Mouse (Mus musculus) neural tube, embryonic 13.5 days (tissue): ENCODE results near the gene Gm43638. TPM values are rescaled to one million over a fixed set of nuclear protein-coding genes. Genes with fewer than 3 reads are reported as not detected.
"Not testable (repeated sequence)": the region's sequence is repeated elsewhere in the genome, so short reads cannot be mapped to it uniquely, and the experiment has no call there.

Experiments used
- ATAC-seq: fragments of 200-750 bp; cut with Nextera tagmentation; 2 replicates; pipeline ENCODE4 v1.8.0; 2017; ENCODE audit warnings: low read depth, mild to moderate bottlenecking, moderate TSS enrichment, moderate library complexity
- H3K27ac ChIP-seq: fragments of 300-500 bp; sonication (generic); replicated peaks from 2 replicates; pipeline ENCODE4 v1.5.1; 2015; ENCODE audit warnings: moderate library complexity, mild to moderate bottlenecking, inconsistent platforms
- H3K27me3 ChIP-seq: fragments of 300-500 bp; sonication (generic); 2 replicates; pipeline ENCODE4 v1.6.1; 2015; ENCODE audit warnings: mild to moderate bottlenecking, inconsistent platforms
- H3K36me3 ChIP-seq: fragments of 300-500 bp; sonication (generic); 2 replicates; pipeline ENCODE4 v1.6.1; 2015; ENCODE audit warnings: mild to moderate bottlenecking, inconsistent platforms
- H3K4me1 ChIP-seq: fragments of 300-500 bp; sonication (generic); replicated peaks from 2 replicates; pipeline ENCODE4 v1.6.1; 2015; ENCODE audit warnings: inconsistent platforms
- H3K4me2 ChIP-seq: fragments of 300-500 bp; sonication (generic); 2 replicates; pipeline ENCODE4 v1.6.1; 2015; ENCODE audit warnings: inconsistent platforms, mild to moderate bottlenecking, moderate library complexity
- H3K4me3 ChIP-seq: fragments of 300-500 bp; sonication (generic); 2 replicates; pipeline ENCODE4 v1.5.1; 2015; ENCODE audit warnings: mild to moderate bottlenecking, inconsistent platforms
- H3K9ac ChIP-seq: fragments of 300-500 bp; sonication (generic); 2 replicates; pipeline ENCODE4 v1.6.1; 2015; ENCODE audit warnings: moderate library complexity, mild to moderate bottlenecking, inconsistent platforms
- H3K9me3 ChIP-seq: fragments of 300-500 bp; sonication (generic); 2 replicates; pipeline ENCODE4 v1.6.1; 2016; ENCODE audit warnings: inconsistent platforms
- WGBS: fragments of 180-500 bp; shearing (Covaris S2); methylation state at CpG from one replicate; pipeline ENCODE4 v1.1.7; 2015; 5-methylcytosine and 5-hydroxymethylcytosine counted together
- polyA plus RNA-seq: library from polyadenylated mRNA; unstranded; fragments of >200 nt; fragmentation: Nextera tagmentation; extraction: Ambion mirVana; gene quantifications from 2 replicates; pipeline ENCODE4 v1.2.1, GENCODE M21; 2015

Gm43638 gene
- not detected in 2 replicates for polyA plus RNA-seq

- 94% methylated on average over 1 of the region's 1 CpGs for WGBS
- H3K9ac ChIP-seq, H3K9me3 ChIP-seq, H3K36me3 ChIP-seq, H3K27ac ChIP-seq, H3K27me3 ChIP-seq, H3K4me2 ChIP-seq, ATAC-seq, H3K4me1 ChIP-seq, H3K4me3 ChIP-seq: not testable (repeated sequence)
These were observed at the start of gene Gm43638 for GRCm38 (mm10) chr5:87486706-87487105. TSS of gene Gm43638 (minus strand) at chr5:87486806.

GRCm38 (mm10) chr5:87535994-87536644 is 49.5 kb upstream of the Gm43638 start:
- Histone ChIP-seq H3K27me3 (no peaks in the 10 kb centered on the region), H3K27ac (no peak overlapping the region), H3K36me3 (no peaks in the 10 kb centered on the region), H3K4me2 (no peak overlapping the region), H3K4me1 (no peaks in the 10 kb centered on the region), H3K9ac (no peak overlapping the region), H3K9me3 (no peaks in the 10 kb centered on the region), H3K4me3 (no peak overlapping the region)
- no peak for ATAC-seq
- 81% methylated on average over 4 of the region's 4 CpGs for WGBS

GRCm38 (mm10) chr5:87532288-87532687 is 45.7 kb upstream of the Gm43638 start:
- Histone ChIP-seq H3K4me3 (no peak overlapping the region), H3K36me3 (no peaks in the 10 kb centered on the region), H3K27ac (no peak overlapping the region), H3K4me1 (no peaks in the 10 kb centered on the region), H3K9me3 (no peaks in the 10 kb centered on the region), H3K27me3 (no peaks in the 10 kb centered on the region), H3K9ac (no peak overlapping the region), H3K4me2 (no peak overlapping the region)
- WGBS: 76% methylated on average over 2 of the region's 2 CpGs
- ATAC-seq: no peak

- not testable (repeated sequence) for H3K4me1 ChIP-seq, H3K4me2 ChIP-seq, H3K9me3 ChIP-seq, H3K27ac ChIP-seq, ATAC-seq, H3K36me3 ChIP-seq, H3K9ac ChIP-seq, H3K4me3 ChIP-seq, H3K27me3 ChIP-seq
- 91% methylated on average over 2 of the region's 2 CpGs for WGBS
These were observed 37.0 kb upstream of the Gm43638 start for GRCm38 (mm10) chr5:87523561-87523960.

GRCm38 (mm10) chr5:87505776-87506458 is 19.3 kb upstream of the Gm43638 start:
- ATAC-seq: no peak
- no peak overlapping the region for H3K4me2 ChIP-seq
- no peaks in the 10 kb centered on the region for H3K4me1 ChIP-seq

GRCm38 (mm10) chr5:87502687-87503086 is 16.1 kb upstream of the Gm43638 start:
- Histone ChIP-seq H3K4me3 (no peak overlapping the region), H3K9ac (no peak overlapping the region), H3K36me3 (no peaks in the 10 kb centered on the region), H3K9me3 (no peaks in the 10 kb centered on the region), H3K4me1 (no peaks in the 10 kb centered on the region), H3K27me3 (no peaks in the 10 kb centered on the region), H3K4me2 (no peak overlapping the region), H3K27ac (no peak overlapping the region)
- no peak for ATAC-seq
- 75% methylated on average over 1 of the region's 1 CpGs for WGBS

More at GRCm38 (mm10) chr5:87505776-87506458, 19.3 kb upstream of the Gm43638 start:
- H3K27ac ChIP-seq: no peak overlapping the region
- H3K27me3 ChIP-seq: no peaks in the 10 kb centered on the region
- no peaks in the 10 kb centered on the region for H3K9me3 ChIP-seq
- no peak overlapping the region for H3K4me3 ChIP-seq
- WGBS: 70% methylated on average over 4 of the region's 4 CpGs
- no peaks in the 10 kb centered on the region for H3K36me3 ChIP-seq
- no peak overlapping the region for H3K9ac ChIP-seq

- H3K27me3 ChIP-seq: no peaks in the 10 kb centered on the region
- no peak overlapping the region for H3K4me3 ChIP-seq
- no peaks in the 10 kb centered on the region for H3K36me3 ChIP-seq
- H3K9ac ChIP-seq: no peak overlapping the region
- no peak overlapping the region for H3K27ac ChIP-seq
- no peaks in the 10 kb centered on the region for H3K9me3 ChIP-seq
- no peak overlapping the region for H3K4me2 ChIP-seq
- ATAC-seq: no peak
- H3K4me1 ChIP-seq: no peaks in the 10 kb centered on the region
These were observed 12.7 kb upstream of the Gm43638 start for GRCm38 (mm10) chr5:87499341-87499740.

- no peaks in the 10 kb centered on the region for H3K27me3 ChIP-seq
- H3K4me2 ChIP-seq: no peak overlapping the region
- no peak for ATAC-seq
- H3K4me3 ChIP-seq: no peak overlapping the region
- H3K4me1 ChIP-seq: no peaks in the 10 kb centered on the region
- H3K9me3 ChIP-seq: no peaks in the 10 kb centered on the region
- H3K9ac ChIP-seq: no peak overlapping the region
- no peaks in the 10 kb centered on the region for H3K36me3 ChIP-seq
- H3K27ac ChIP-seq: no peak overlapping the region
These were observed 12.3 kb upstream of the Gm43638 start for GRCm38 (mm10) chr5:87498936-87499335.

GRCm38 (mm10) chr5:87490771-87491170 is 4.2 kb upstream of the Gm43638 start, which contains the start of gene Ugt2a1:
TSS of gene Ugt2a1 (minus strand) at chr5:87490871.
- no peak for ATAC-seq
- WGBS: 96% methylated on average over 1 of the region's 1 CpGs
- Histone ChIP-seq H3K9me3 (no peaks in the 10 kb centered on the region), H3K9ac (no peak within 1 kb of the TSS), H3K4me1 (no peaks in the 10 kb centered on the region), H3K4me3 (no peak within 1 kb of the TSS), H3K36me3 (no peaks in the 10 kb centered on the region), H3K27me3 (no peaks in the 10 kb centered on the region), H3K4me2 (no peak within 1 kb of the TSS), H3K27ac (no peak within 1 kb of the TSS)

- Histone ChIP-seq H3K4me2 (no peak within 1 kb of the TSS), H3K9ac (no peak within 1 kb of the TSS), H3K4me3 (no peak within 1 kb of the TSS), H3K27ac (no peak within 1 kb of the TSS), H3K27me3 (no peaks in the 10 kb centered on the region), H3K36me3 (no peaks in the 10 kb centered on the region), H3K4me1 (no peaks in the 10 kb centered on the region), H3K9me3 (no peaks in the 10 kb centered on the region)
- no peak for ATAC-seq
- WGBS: 83% methylated on average over 5 of the region's 5 CpGs
These were observed 4.4 kb downstream of the Gm43638 start, which contains the start of gene Ugt2a2 for GRCm38 (mm10) chr5:87482160-87482559. TSS of gene Ugt2a2 (minus strand) at chr5:87482260.

- H3K9me3 ChIP-seq: no peaks in the 10 kb centered on the region
- no peak for ATAC-seq
- no peak overlapping the region for H3K4me3 ChIP-seq
- H3K9ac ChIP-seq: no peak overlapping the region
- H3K27ac ChIP-seq: no peak overlapping the region
- no peaks in the 10 kb centered on the region for H3K4me1 ChIP-seq
- H3K27me3 ChIP-seq: no peaks in the 10 kb centered on the region
- no peak overlapping the region for H3K4me2 ChIP-seq
- H3K36me3 ChIP-seq: no peaks in the 10 kb centered on the region
- 33% methylated on average over 1 of the region's 1 CpGs for WGBS
These were observed 27.8 kb downstream of the Gm43638 start for GRCm38 (mm10) chr5:87458810-87459209.

GRCm38 (mm10) chr5:87457701-87458100 is 28.9 kb downstream of the Gm43638 start:
- Histone ChIP-seq H3K4me3 (no peak overlapping the region), H3K9me3 (no peaks in the 10 kb centered on the region)
- ATAC-seq: no peak

More at GRCm38 (mm10) chr5:87457701-87458100, 28.9 kb downstream of the Gm43638 start:
- Histone ChIP-seq H3K27me3 (no peaks in the 10 kb centered on the region), H3K9ac (no peak overlapping the region), H3K27ac (no peak overlapping the region), H3K4me2 (no peak overlapping the region), H3K4me1 (no peaks in the 10 kb centered on the region), H3K36me3 (no peaks in the 10 kb centered on the region)
